Mouse (Mus musculus): ENCODE data around the gene Gm21830.
A peak's percentile ranks its signal among the peaks of the same experiment; 100 is the strongest.
"Not testable (repeated sequence)": the region's sequence is repeated elsewhere in the genome, so short reads cannot be mapped to it uniquely, and the experiment has no call there.

Gm21830 gene

GRCm38 (mm10) chr2:67413425-67413824 lies at the start of gene Gm21830:
Gm21830 (plus strand) TSS chr2:67413725.
- DNase-seq (ENCODE audit: low read depth, low spot score): not testable (repeated sequence)

DNA sequence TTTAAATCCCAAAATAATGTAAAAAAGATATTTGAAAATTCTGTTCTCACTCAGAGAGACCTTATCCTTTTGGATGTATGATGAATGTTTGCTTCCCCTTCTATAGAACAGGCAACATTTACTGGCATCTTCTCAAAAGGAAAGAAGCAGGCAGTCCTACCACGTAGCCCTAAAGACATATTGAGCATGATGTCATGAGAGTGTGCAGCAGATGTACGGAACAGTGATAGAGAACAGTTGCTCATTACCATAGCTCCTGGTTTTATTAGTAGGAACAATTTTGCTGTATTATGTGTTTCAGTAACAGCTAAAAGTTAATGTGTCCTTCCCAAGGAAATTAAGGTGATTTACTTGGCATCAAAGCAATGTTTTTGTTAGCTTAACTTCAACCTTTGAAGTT lies 49.0 kb upstream of the Gm21830 start:
- no peak for DNase-seq (ENCODE audit: low read depth, low spot score)

DNA sequence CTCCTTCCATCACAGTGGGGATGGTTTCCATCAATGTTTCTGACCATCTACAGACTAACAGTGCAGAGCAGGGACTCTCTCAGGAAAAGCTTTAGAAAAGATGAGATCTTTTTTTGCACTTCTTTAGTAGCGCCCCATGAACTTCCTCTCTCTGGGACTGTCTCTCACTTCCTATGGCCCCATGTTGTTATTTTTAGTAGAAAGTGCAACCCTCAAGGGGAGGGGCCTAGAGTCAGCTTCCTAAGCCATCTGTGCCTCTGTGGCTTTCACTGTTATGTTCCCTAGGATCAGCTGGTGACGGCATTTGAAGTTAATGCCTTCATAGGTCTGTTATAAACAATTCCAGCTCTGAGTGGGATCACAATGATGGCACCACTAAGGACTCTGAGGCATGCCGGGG lies 35.0 kb upstream of the Gm21830 start:
- no peak for DNase-seq (ENCODE audit: low read depth, low spot score)

GRCm38 (mm10) chr2:67420853-67421252 lies 7.3 kb downstream of the Gm21830 start:
- no peak for DNase-seq (ENCODE audit: low read depth, low spot score)

DNA sequence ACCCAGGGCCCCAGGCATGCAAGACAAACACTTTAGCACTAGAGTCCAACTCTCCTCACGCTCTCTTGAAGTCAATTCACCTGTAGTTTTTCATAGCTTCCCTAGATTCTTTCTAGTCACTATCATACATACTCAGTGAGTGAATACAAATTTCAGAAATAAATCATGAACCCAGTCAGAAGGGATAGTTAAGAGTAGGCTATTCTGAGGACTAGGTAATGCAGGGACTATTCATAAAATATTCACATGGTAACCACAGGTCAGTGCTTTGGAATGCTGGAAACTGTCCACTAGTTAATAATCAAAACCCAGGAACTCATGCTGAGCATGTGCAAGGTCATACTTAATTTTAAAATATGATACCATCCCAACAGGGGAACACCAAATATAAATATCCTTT lies 9.3 kb downstream of the Gm21830 start:
- no peak for DNase-seq (ENCODE audit: low read depth, low spot score)

GRCm38 (mm10) chr2:67433081-67433480 lies 19.6 kb downstream of the Gm21830 start, which contains the start of gene Gm26727:
Gm26727 (minus strand) TSS chr2:67433181.
- no peak for DNase-seq (ENCODE audit: low read depth, low spot score)

DNA sequence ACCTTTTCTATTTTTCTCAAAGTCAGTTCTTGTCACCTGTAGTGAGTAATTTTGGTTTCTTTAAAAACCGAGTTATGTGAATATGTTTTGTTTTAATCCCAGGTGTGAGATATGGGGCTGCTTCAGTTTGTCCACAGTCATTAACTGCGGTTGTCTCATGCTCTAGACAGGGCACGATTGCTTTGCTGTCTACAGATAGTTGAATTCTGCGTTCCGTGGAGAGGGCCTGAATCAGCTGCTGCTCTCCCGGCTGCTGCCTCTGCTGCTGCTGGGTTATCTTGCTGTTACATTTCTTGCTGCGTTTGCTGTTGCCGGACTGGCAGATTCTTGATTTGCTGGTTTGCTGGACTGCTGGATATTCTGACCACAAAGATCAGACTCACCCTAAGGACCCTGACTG lies 24.8 kb downstream of the Gm21830 start:
- DNase-seq (ENCODE audit: low read depth, low spot score): no peak

DNA sequence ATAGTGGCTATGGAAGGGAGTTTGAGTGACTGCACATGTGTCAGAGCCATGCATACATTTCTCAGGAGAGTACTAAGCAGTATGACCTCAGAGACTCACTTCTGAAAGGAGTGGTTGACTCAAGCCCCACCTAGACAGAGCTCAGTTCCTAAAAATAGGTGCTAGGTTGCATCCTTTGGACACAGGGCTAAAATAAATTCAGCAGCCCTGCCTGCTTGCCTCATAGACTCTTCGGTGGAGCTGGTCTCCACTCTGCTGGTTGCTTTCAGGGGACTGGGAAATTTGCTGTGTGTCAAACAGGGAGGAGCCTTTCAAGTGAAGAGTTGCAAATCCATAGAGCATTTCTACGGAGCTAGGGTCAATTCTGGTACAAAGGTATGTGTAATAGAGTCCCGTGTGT lies 32.3 kb downstream of the Gm21830 start, which contains the start of gene Xirp2:
Xirp2 (plus strand) TSS at position 223 of the 400 bp plus-strand sequence.
- DNase-seq (ENCODE audit: low read depth, low spot score): no peak

GRCm38 (mm10) chr2:67446772-67447171 lies 33.2 kb downstream of the Gm21830 start:
- no peak for DNase-seq (ENCODE audit: low read depth, low spot score)

- no peak for DNase-seq (ENCODE audit: low read depth, low spot score)
These were observed 33.7 kb downstream of the Gm21830 start for GRCm38 (mm10) chr2:67447206-67447605.

DNA sequence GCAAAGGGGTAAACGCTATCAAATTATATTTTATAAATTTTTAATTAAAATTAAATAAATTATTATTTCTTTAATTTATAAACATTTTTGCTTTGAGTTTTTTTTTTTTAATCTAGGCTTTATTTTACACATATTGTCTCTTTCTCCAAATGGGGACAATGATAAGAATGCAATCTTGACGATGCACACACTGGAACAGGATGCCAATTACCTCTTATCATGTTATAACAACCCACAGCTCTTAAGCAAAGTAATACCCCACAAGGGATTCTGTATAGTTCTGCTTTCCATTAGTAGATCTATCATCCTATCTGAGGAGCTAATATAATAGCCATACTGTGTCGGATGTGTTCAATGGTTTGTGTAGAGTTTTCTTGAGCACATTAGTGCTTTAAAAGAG lies 47.3 kb downstream of the Gm21830 start:
- no peak for DNase-seq (ENCODE audit: low read depth, low spot score)

GRCm38 (mm10) chr2:67467036-67467435 lies 53.5 kb downstream of the Gm21830 start:
- no peak for DNase-seq (ENCODE audit: low read depth, low spot score)

GRCm38 (mm10) chr2:67470030-67470429 lies 56.5 kb downstream of the Gm21830 start:
- not testable (repeated sequence) for DNase-seq (ENCODE audit: low read depth, low spot score)

- peak; percentile 8 for DNase-seq (ENCODE audit: low read depth, low spot score)
These were observed 64.2 kb downstream of the Gm21830 start for GRCm38 (mm10) chr2:67477753-67478152.

DNA sequence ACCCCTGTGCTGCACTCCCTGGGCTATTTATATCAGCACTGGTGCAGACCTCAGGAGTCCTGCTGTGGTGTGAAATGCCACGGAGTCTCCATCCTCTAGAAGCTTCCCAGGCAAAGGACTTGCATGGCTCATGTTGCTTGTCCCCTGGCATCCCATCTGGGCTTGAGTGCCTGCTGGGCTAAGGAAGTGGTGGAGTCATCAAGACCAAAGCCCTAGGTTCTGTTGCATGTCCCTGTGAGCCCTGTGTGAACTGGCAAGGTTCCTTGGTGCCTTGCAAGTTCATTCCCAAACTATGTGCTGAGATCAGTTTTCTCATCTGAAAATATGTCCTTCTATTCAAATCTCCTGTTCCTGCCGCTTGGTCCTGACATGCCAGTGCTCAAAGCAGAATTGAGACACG lies 67.5 kb downstream of the Gm21830 start:
- DNase-seq (ENCODE audit: low read depth, low spot score): no peak
